Mouse (Mus musculus): ENCODE results near the gene Grid2ip. TPM values are rescaled to one million over a fixed set of nuclear protein-coding genes. Genes with fewer than 3 reads are reported as not detected.
"Not testable (repeated sequence)": the region's sequence is repeated elsewhere in the genome, so short reads cannot be mapped to it uniquely, and the experiment has no call there.

Gene Grid2ip
- total and polyA plus RNA-seq, 3 experiments: not detected

DNA sequence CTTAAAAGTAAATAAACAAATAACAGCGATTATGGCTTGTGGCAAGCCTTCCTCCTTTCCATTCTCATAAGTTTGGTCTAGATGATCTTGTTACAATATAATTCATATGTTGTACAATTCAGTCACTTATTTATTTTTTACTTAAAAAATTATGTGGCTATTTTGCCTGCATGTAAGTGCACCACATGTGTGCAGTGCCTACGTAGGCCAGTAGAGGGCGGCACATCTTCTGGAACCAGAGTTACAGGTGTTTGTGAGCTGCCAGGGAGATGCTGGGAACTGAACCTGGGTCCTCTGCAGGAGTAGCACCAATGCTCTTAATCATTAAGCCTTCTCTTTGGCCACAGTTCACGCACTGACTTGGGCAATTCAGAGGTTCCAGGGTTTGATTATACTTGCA is 19.0 kb downstream of the Grid2ip start:
- TF ChIP-seq POLR2A (IDR thresholded peaks at IDR 0.05; ENCODE audit: insufficient read depth, low read depth, low read length) (no peak), CTCF (IDR thresholded peaks at IDR 0.05) (0 out of 2 replicates have a peak, but pooled peaks have one; percentile 10), EP300 (IDR thresholded peaks at IDR 0.05; ENCODE audit: insufficient read depth, low read depth, low read length) (no peak)
- Histone ChIP-seq H3K4me3 (no peak overlapping the region), H3K79me2 (replicated peaks; ENCODE audit: control insufficient read depth, insufficient read depth, low read length) (no peaks in the 10 kb centered on the region), H3K36me3 (ENCODE audit: control insufficient read depth, insufficient read depth, low read length) (no peaks in the 10 kb centered on the region), H3K4me1 (ENCODE audit: control insufficient read depth, insufficient read depth, low read length) (peaks cover 1% of the 10 kb centered on the region; the same call in 1 of the 2 replicates), H3K27ac (no peak overlapping the region), H3K27me3 (ENCODE audit: control insufficient read depth, insufficient read depth, low read length) (peaks cover 4% of the 10 kb centered on the region), H3K9ac (ENCODE audit: low read depth, low read length) (no peak overlapping the region)
- intact Hi-C loops (cut with DNase I): loop anchor here (5.0 kb wide), 1 partner anchor 46 kb away; no protein-coding TSS in a partner anchor
- 90% methylated on average over 4 of the region's 4 CpGs for WGBS
- DNase-seq: no peak

DNA sequence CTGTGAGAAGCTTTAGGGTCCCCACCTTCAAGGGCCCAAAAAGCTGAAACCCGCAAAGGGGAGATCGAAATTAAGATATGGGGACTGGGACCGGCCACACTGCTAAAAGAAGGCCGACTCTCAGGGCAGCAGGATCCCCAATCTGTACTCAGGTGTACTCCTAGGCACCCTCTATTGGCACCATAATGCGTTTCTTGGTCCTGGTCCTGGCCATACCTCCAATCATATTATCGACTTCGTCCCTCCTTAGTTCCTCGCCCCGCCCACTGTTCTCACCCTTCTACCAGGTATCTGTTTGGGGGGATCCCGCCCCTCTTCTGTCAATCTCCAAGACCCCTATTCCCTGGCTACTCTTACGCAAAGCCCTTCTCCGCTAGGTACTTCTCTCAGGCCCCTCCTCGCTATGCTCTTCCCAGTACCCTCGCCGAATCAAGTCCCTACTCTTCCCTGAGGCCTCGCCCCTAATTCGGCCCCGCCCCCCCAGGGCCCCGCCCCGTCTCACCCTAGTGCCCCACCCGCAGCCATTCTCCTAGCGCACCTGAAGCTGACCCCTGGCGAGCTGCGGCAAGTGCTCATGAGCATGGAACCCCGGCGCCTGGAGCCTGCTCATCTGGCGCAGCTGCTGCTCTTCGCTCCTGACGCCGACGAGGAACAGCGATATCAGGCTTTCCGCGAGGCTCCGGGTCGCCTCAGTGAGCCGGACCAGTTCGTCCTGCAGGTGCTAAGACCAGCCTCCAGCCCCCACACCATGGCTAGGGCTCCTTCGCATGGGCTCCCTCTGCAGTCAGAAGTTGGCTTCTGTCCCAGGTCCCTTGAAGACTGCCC is 29.9 kb downstream of the Grid2ip start:
- Histone ChIP-seq H3K4me3 (peak overlapping the region; percentile 10; the same call in 1 of the 2 replicates), H3K79me2 (replicated peaks; ENCODE audit: control insufficient read depth, insufficient read depth, low read length) (no peaks in the 10 kb centered on the region), H3K27ac (no peak overlapping the region), H3K9ac (ENCODE audit: low read depth, low read length) (no peak overlapping the region), H3K36me3 (ENCODE audit: control insufficient read depth, insufficient read depth, low read length) (no peaks in the 10 kb centered on the region), H3K27me3 (ENCODE audit: control insufficient read depth, insufficient read depth, low read length) (peaks cover 2% of the 10 kb centered on the region), H3K4me1 (ENCODE audit: control insufficient read depth, insufficient read depth, low read length) (no peaks in the 10 kb centered on the region)
- no peak for DNase-seq
- TF ChIP-seq EP300 (IDR thresholded peaks at IDR 0.05; ENCODE audit: insufficient read depth, low read depth, low read length): no peak
- no peak for TF ChIP-seq CTCF (IDR thresholded peaks at IDR 0.05)
- no peak for TF ChIP-seq POLR2A (IDR thresholded peaks at IDR 0.05; ENCODE audit: insufficient read depth, low read depth, low read length)
- WGBS: 9% methylated on average over 39 of the region's 39 CpGs
- intact Hi-C loops (cut with DNase I): no loop called here

DNA sequence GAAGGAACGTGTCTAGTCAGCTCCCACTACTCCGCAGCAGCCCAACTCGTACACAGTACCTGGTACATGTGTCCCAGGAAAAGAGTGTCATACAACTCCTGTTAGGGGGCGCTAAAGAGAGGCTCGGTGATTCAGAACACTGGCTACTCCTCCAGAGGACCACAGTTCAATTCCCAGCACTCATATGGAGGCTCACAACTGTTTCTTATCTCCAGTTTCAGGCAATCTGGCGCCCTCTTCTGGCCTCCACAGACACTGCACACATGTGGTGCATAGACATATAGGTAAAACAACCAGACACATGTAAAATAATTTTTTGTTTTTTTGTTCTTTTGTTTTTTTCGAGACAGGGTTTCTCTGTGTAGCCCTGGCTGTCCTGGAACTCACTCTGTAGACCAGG is 37.0 kb downstream of the Grid2ip start:
- Histone ChIP-seq H3K79me2 (replicated peaks; ENCODE audit: control insufficient read depth, insufficient read depth, low read length) (no peaks in the 10 kb centered on the region), H3K27ac (no peak overlapping the region), H3K36me3 (ENCODE audit: control insufficient read depth, insufficient read depth, low read length) (no peaks in the 10 kb centered on the region), H3K4me1 (ENCODE audit: control insufficient read depth, insufficient read depth, low read length) (no peaks in the 10 kb centered on the region), H3K27me3 (ENCODE audit: control insufficient read depth, insufficient read depth, low read length) (no peaks in the 10 kb centered on the region), H3K9ac (ENCODE audit: low read depth, low read length) (no peak overlapping the region), H3K4me3 (no peak overlapping the region)
- no peak for DNase-seq
- intact Hi-C loops (cut with DNase I): no loop called here
- WGBS: 79% methylated on average over 7 of the region's 7 CpGs
- no peak for TF ChIP-seq EP300 (IDR thresholded peaks at IDR 0.05; ENCODE audit: insufficient read depth, low read depth, low read length)
- no peak for TF ChIP-seq POLR2A (IDR thresholded peaks at IDR 0.05; ENCODE audit: insufficient read depth, low read depth, low read length)
- peak; percentile 22; the same call in 1 of the 2 replicates for TF ChIP-seq CTCF (IDR thresholded peaks at IDR 0.05)

DNA sequence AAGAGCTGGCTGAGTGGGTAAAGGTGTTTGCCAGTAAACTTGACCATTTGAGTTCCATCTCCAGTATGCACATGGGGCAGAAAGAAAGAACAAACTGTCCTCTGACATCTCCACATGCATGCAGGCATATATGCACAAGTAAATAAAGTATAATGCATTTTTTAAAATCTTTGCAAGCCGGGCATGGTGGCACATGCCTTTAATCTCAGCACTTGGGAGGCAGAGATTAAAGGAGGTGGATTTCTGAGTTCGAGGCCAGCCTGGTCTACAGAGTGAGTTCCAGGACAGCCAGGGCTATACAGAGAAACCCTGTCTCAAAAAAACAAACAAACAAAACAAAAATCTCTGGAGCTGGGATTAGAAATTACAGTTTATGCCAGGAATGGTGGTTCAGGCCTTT is 37.8 kb downstream of the Grid2ip start:
- H3K27ac ChIP-seq; H3K4me3 ChIP-seq; H3K27me3 ChIP-seq (ENCODE audit: control insufficient read depth, insufficient read depth, low read length); H3K4me1 ChIP-seq (ENCODE audit: control insufficient read depth, insufficient read depth, low read length); H3K36me3 ChIP-seq (ENCODE audit: control insufficient read depth, insufficient read depth, low read length); H3K9ac ChIP-seq (ENCODE audit: low read depth, low read length); H3K79me2 ChIP-seq (replicated peaks; ENCODE audit: control insufficient read depth, insufficient read depth, low read length); intact Hi-C loops (cut with DNase I); DNase-seq: not testable (repeated sequence)
- 90% methylated on average over 2 of the region's 2 CpGs for WGBS

DNA sequence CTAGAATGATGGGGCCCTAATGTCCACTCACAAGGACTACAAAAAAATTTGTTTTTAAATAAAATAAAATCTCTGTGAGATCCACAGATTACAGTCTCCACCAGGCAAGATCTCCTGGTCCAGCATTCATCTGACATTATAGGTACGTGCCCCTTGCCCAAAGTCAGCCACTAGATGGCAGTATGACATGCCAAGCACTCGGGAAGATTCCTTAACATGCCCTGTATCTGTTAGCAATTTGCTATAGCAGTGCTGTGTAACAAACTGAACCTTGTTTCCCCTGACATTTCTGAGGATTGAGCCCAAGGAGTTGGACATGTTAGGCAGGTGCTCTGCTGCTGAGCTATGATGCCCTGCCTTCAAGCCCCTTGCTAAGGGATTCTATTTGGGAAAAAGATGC is 38.5 kb downstream of the Grid2ip start:
- Histone ChIP-seq H3K36me3 (ENCODE audit: control insufficient read depth, insufficient read depth, low read length) (no peaks in the 10 kb centered on the region), H3K9ac (ENCODE audit: low read depth, low read length) (no peak overlapping the region), H3K4me1 (ENCODE audit: control insufficient read depth, insufficient read depth, low read length) (no peaks in the 10 kb centered on the region), H3K4me3 (no peak overlapping the region), H3K27ac (no peak overlapping the region), H3K79me2 (replicated peaks; ENCODE audit: control insufficient read depth, insufficient read depth, low read length) (no peaks in the 10 kb centered on the region), H3K27me3 (ENCODE audit: control insufficient read depth, insufficient read depth, low read length) (no peaks in the 10 kb centered on the region)
- DNase-seq: no peak
- peak; percentile 72 for TF ChIP-seq CTCF (IDR thresholded peaks at IDR 0.05)
- TF ChIP-seq POLR2A (IDR thresholded peaks at IDR 0.05; ENCODE audit: insufficient read depth, low read depth, low read length): no peak
- intact Hi-C loops (cut with DNase I): no loop called here
- WGBS: 35% methylated on average over 2 of the region's 2 CpGs

DNA sequence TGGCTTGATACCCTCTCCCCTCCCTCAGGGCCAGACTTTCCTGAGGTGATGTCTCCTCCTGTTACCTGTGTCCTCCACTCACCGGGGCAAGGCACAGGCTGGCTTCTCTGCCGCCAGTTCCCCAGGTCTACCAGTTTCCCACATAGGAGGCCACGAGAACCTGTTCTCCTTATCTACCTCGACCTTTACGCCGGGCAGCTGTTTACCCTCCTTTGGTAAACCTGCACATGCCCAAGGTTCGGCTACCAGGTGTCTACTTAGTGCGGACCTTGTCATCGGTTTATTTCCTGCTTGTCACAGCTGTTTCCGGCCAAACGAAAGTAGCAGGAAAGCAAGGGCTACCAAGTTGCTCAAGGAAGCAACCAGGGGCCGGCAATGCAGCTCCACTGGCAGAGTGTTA is 43.4 kb downstream of the Grid2ip start:
- H3K4me1 ChIP-seq (ENCODE audit: control insufficient read depth, insufficient read depth, low read length): peaks cover 2% of the 10 kb centered on the region; the same call in 1 of the 2 replicates
- H3K9ac ChIP-seq (ENCODE audit: low read depth, low read length): no peak overlapping the region
- no peak for DNase-seq
- WGBS: 79% methylated on average over 12 of the region's 12 CpGs
- H3K27ac ChIP-seq: no peak overlapping the region
- no peaks in the 10 kb centered on the region for H3K27me3 ChIP-seq (ENCODE audit: control insufficient read depth, insufficient read depth, low read length)
- no peak for TF ChIP-seq CTCF (IDR thresholded peaks at IDR 0.05)
- TF ChIP-seq POLR2A (IDR thresholded peaks at IDR 0.05; ENCODE audit: insufficient read depth, low read depth, low read length): no peak
- no peak for TF ChIP-seq EP300 (IDR thresholded peaks at IDR 0.05; ENCODE audit: insufficient read depth, low read depth, low read length)
- intact Hi-C loops (cut with DNase I): loop anchor here (5.0 kb wide), 4 partner anchors 68 to 218 kb away; partner anchors contain the start of genes Rbak, Spdye4b and Zfp12
- no peaks in the 10 kb centered on the region; the same call in 1 of the 2 replicates for H3K79me2 ChIP-seq (replicated peaks; ENCODE audit: control insufficient read depth, insufficient read depth, low read length)
- H3K36me3 ChIP-seq (ENCODE audit: control insufficient read depth, insufficient read depth, low read length): peaks cover under 1% of the 10 kb centered on the region; the same call in 1 of the 2 replicates
- no peak overlapping the region for H3K4me3 ChIP-seq
